Mouse (Mus musculus): ENCODE data around the gene Pdzd7.

GRCm38 (mm10) chr19:44983366-44983765 is 62.2 kb downstream of the Pdzd7 start:
- TF ChIP-seq HCFC1 (IDR thresholded peaks at IDR 0.05; ENCODE audit: low read depth, low read length) (no peak), BHLHE40 (IDR thresholded peaks at IDR 0.05; ENCODE audit: low read depth, low read length) (no peak), CTCF (conservative IDR thresholded peaks at IDR 0.05 in 1 of 2, IDR thresholded peaks at IDR 0.05 in 1 of 2; ENCODE audit: low read depth in 2 of 2, low read length in 2 of 2) (no peak), GABPA (IDR thresholded peaks at IDR 0.05; ENCODE audit: insufficient replicate concordance, low read depth, low read length) (no peak)
